Mouse (Mus musculus) hematopoietic multipotent progenitor cell, adult 10-12 weeks (in vitro differentiated cells): ENCODE data around the gene Tmem115. TPM values are rescaled to one million over a fixed set of nuclear protein-coding genes. Genes with fewer than 3 reads are reported as not detected.

Experiments
- polyA plus RNA-seq: library from polyadenylated mRNA; stranded (reverse); fragments of >175 nt; gene quantifications from 2 replicates; pipeline ENCODE4 v1.2.3, GENCODE M21; 2012; ENCODE audit warnings: low replicate concordance

Gene Tmem115
- 32.1 and 48.8 TPM in 2 replicates for polyA plus RNA-seq

GRCm38 (mm10) chr9:107533791-107534407 is at the start of gene Tmem115:
Gene Tmem115, plus strand, starts transcription at chr9:107533945.

DNA sequence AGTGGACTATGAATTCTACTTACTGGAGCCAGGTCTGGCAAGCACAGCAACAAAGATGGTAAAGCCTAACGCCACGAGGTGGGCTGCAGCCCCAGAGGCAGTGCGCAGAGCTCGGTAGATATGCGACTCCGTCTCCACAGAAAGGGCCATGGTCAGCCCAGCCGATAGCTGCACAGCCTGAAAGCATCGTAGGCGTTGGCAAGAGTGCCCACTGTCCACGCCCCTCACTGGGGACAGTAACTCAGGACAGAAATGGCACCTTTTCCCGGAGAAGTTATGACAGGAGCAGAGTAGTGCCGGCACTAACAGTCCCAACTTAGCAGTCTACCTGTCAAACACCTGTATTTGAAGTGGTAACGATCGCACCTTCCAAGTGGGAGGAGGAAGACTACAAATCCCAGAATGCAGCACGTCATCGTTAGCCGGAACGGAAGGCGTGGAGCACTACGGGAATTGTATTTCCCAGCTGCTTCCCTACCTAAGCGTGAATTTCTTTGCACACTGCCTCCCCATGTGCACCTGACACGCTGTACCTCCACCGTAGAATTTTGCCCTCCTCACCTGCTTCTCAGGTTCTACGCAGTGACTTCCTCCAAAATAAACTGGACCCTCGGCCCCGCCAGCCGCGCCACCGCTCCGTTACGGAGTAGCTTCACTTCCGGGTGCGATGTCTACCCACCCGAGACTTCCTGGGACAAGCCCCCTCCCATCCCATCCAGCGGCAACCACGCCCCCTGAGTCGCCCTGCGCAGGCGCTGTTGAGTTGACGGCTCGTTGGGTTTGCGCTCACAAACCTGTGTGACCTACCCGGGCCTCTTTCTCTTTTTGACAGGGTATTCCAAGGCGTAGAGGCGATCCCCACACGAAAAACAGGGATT is 8.0 kb downstream of the Tmem115 start, which contains the start of the genes Cyb561d2 and Nprl2:
Gene Cyb561d2, minus strand, starts transcription at position 720 of the 878 bp plus-strand sequence.
Gene Nprl2, plus strand, starts transcription at position 753 of the 878 bp plus-strand sequence.

DNA sequence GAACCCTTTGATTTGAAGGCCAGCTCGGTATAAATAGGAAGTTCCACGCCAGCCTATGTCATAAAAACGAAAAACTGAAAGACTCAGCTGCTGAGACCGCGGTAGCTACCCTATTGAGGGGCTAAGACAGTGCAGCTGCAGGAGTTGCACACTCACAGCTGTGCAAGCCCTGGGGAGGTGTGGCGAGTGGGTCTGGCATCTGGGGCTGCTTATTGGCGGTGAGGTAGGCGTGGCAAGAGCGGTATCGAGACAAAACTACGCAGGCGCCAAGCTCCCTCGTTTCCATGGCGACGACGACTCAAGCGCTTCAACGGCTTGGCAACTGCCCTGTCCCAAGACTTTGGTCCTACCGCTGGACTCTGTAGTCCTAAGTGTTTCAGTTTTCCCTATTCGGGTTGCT is 13.3 kb downstream of the Tmem115 start, which contains the start of gene Zmynd10:
Gene Zmynd10, plus strand, starts transcription at position 273 of the 400 bp plus-strand sequence.

GRCm38 (mm10) chr9:107551117-107551889 is 17.6 kb downstream of the Tmem115 start, which contains the start of gene Rassf1:
Gene Rassf1, plus strand, starts transcription at chr9:107551555.

GRCm38 (mm10) chr9:107563029-107563581 is 29.4 kb downstream of the Tmem115 start, which contains the start of gene Tusc2:
Gene Tusc2, plus strand, starts transcription at chr9:107563255.

DNA sequence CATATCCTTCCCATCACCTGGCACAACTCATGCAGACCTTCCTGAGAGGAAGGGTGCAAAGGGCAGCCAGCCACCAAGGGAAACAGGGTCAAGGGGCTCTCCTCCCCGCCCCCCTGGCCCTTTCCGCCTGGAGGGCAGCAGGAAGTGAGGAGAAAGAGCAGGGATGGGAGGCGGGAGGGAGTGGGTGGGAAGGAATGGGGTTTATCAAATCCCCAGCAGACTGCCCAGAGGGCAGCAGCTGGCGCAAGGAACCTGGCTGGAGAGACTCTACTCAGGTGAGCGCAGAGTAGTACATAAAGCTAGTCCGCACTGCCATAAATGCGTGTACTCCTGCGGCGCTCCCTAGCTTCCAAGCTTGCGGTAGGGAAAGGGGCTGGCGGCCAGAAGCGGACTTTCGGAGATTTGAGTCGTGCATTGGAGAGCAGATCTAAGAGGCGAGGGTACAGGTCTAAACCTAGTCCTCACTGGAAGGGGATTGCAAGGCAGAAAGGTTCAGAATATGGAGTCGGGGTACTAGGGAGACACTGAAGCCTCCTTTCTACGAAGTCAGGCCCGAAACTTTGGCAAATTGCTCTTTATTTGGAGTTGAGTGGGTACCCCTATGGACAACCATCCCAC is 34.1 kb downstream of the Tmem115 start, which contains the start of gene Hyal2:
Gene Hyal2, plus strand, starts transcription at position 244 of the 618 bp plus-strand sequence.

GRCm38 (mm10) chr9:107576357-107577107 is 42.8 kb downstream of the Tmem115 start, which contains the start of gene Hyal1:
Gene Hyal1, plus strand, starts transcription at chr9:107576927.

GRCm38 (mm10) chr9:107578587-107578986 is 44.8 kb downstream of the Tmem115 start, which contains the start of gene Naa80:
Gene Naa80, plus strand, starts transcription at chr9:107578887.

GRCm38 (mm10) chr9:107580501-107581317 is 47.0 kb downstream of the Tmem115 start, which contains the start of gene Hyal3:
Gene Hyal3, plus strand, starts transcription at chr9:107580818.

GRCm38 (mm10) chr9:107586974-107587832 is 53.5 kb downstream of the Tmem115 start, which contains the start of gene Ifrd2:
Gene Ifrd2, plus strand, starts transcription at chr9:107587642.

Other genes starting within 250 kb of the Tmem115 start
- 14.8 and 48.8 TPM in 2 replicates for gene Mapkapk3, start 244.1 kb upstream of the Tmem115 start, polyA plus RNA-seq
- 14.0 and 64.2 TPM in 2 replicates for gene Cish, start 237.9 kb upstream of the Tmem115 start, polyA plus RNA-seq
- 2.8 and 8.0 TPM in 2 replicates for gene Hemk1, start 195.6 kb upstream of the Tmem115 start, polyA plus RNA-seq
- gene 6430571L13Rik, start 193.3 kb upstream of the Tmem115 start, polyA plus RNA-seq = 0.22 and 0.29 TPM in 2 replicates
- gene Cacna2d2, start 134.3 kb upstream of the Tmem115 start, polyA plus RNA-seq = 5.4 and 12.0 TPM in 2 replicates
- gene Cyb561d2, start 8.2 kb downstream of the Tmem115 start, polyA plus RNA-seq = 15.4 and 18.6 TPM in 2 replicates
- gene Nprl2, start 8.3 kb downstream of the Tmem115 start, polyA plus RNA-seq = 2.6 and 3.1 TPM in 2 replicates
- 0.29 and 1.1 TPM in 2 replicates for gene Zmynd10, start 13.4 kb downstream of the Tmem115 start, polyA plus RNA-seq
- 19.8 and 49.2 TPM in 2 replicates for gene Rassf1, start 17.6 kb downstream of the Tmem115 start, polyA plus RNA-seq
- gene Tusc2, start 29.3 kb downstream of the Tmem115 start, polyA plus RNA-seq = 18.0 and 56.6 TPM in 2 replicates
- gene Hyal2, start 34.0 kb downstream of the Tmem115 start, polyA plus RNA-seq = 9.6 and 21.4 TPM in 2 replicates
- 1.3 and 3.5 TPM in 2 replicates for gene Hyal1, start 43.0 kb downstream of the Tmem115 start, polyA plus RNA-seq
- 30.6 and 47.1 TPM in 2 replicates for gene Naa80, start 44.9 kb downstream of the Tmem115 start, polyA plus RNA-seq
- 0.51 TPM in 1 of 2 replicates, not detected in the other for gene Hyal3, start 46.9 kb downstream of the Tmem115 start, polyA plus RNA-seq
- gene Ifrd2, start 53.7 kb downstream of the Tmem115 start, polyA plus RNA-seq = 36.6 and 54.9 TPM in 2 replicates
- gene Sema3b, start 75.3 kb downstream of the Tmem115 start, polyA plus RNA-seq = 0.28 and 0.46 TPM in 2 replicates
- gene Gnai2, start 101.4 kb downstream of the Tmem115 start, polyA plus RNA-seq = 1,369 and 2,388 TPM in 2 replicates
- not detected in 2 replicates for gene Slc38a3, start 135.6 kb downstream of the Tmem115 start, polyA plus RNA-seq
- gene Gnat1, start 145.8 kb downstream of the Tmem115 start, polyA plus RNA-seq = not detected in 2 replicates
- gene Sema3f, start 176.5 kb downstream of the Tmem115 start, polyA plus RNA-seq = 3.2 and 4.7 TPM in 2 replicates
- 53.7 and 57.1 TPM in 2 replicates for gene Rbm5, start 237.1 kb downstream of the Tmem115 start, polyA plus RNA-seq